Comparison of ENCODE assay signal across 22 mouse cellular contexts in the genomic region with DNA sequence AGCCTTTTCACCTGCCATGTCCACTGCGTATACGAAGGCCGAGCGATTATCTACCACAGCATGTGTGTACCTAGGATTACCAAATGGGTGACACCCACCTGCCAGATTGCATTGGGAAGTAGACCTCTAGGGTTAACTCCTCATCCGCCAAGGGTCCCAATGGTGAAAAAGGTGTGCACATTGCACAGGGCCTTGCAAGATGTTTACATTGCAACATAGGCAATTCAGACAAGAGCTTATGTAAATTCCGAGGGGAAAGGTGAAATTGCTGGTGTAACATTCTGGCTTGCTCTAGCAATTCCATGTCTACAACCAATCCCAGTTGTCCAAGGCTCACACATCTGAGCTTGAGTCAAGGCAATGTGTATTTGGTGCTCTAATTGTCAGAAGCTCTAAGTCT.
DNase-seq lines count a peak whose midpoint lies in the region; ATAC-seq lines count a peak whose summit lies in the region.
"Had no signal": no experiment of that assay in that cellular context is flagged by ENCODE, and none has a peak within 500 bp of the region (broad histone marks: within the 10 kb centered on the region; RNA-seq: fewer than 3 reads in every experiment).

No protein-coding gene starts in this region.

- no peaks in the 10 kb centered on the region for H3K27me3 ChIP-seq in lung, embryonic 16.5 days (ENCODE audit: control insufficient read depth, insufficient read depth, low read depth, low read length)
- H3K27me3 ChIP-seq: embryonic facial prominence, embryonic 12.5 days; forebrain, embryonic 13.5 days; forebrain, embryonic 15.5 days; Patski had no signal

- no peak overlapping the region for H3K4me2 ChIP-seq in lung, embryonic 16.5 days (ENCODE audit: low read depth, low read length)
- H3K4me2 ChIP-seq: embryonic facial prominence, embryonic 12.5 days; forebrain, embryonic 13.5 days; forebrain, embryonic 15.5 days had no signal

- H3K4me1 ChIP-seq in lung, embryonic 16.5 days (replicated peaks; ENCODE audit: control insufficient read depth, insufficient read depth, low read length): no peaks in the 10 kb centered on the region
- H3K4me1 ChIP-seq: embryonic facial prominence, embryonic 10.5 days; embryonic facial prominence, embryonic 12.5 days; forebrain, embryonic 13.5 days; forebrain, embryonic 15.5 days had no signal

- DNase-seq in lung, postnatal 10 days: no peak
- peak; percentile 2 for DNase-seq in lung, postnatal 25 days (ENCODE audit: low spot score)
- DNase-seq in lung, postnatal 14 days: no peak
- no peak for DNase-seq in kidney, adult 8-10 months
- DNase-seq: adrenal gland, adult 8-10 months; adrenal gland, postnatal 14 days; adrenal gland, postnatal 36 days; B cell, adult 2 months; cerebellum, adult 11-12 months; cerebellum, adult 2 months; cerebellum, adult 9-10 months; cerebellum, postnatal 10 days; cerebellum, postnatal 25 days had no signal

- H3K9ac ChIP-seq in lung, embryonic 16.5 days (ENCODE audit: low read length): no peak overlapping the region
- H3K9ac ChIP-seq: embryonic facial prominence, embryonic 12.5 days; forebrain, embryonic 13.5 days; forebrain, embryonic 15.5 days had no signal

- no peaks in the 10 kb centered on the region for H3K9me3 ChIP-seq in lung, embryonic 16.5 days (ENCODE audit: control insufficient read depth, low read length)
- H3K9me3 ChIP-seq: embryonic facial prominence, embryonic 10.5 days; embryonic facial prominence, embryonic 12.5 days; forebrain, embryonic 13.5 days; forebrain, embryonic 15.5 days had no signal

- WGBS in lung, embryonic 16.5 days: 80% methylated on average over 6 of the region's 6 CpGs

- no peak overlapping the region for H3K27ac ChIP-seq in lung, embryonic 16.5 days (ENCODE audit: low read length)
- H3K27ac ChIP-seq: embryonic facial prominence, embryonic 10.5 days; embryonic facial prominence, embryonic 12.5 days; forebrain, embryonic 13.5 days; forebrain, embryonic 15.5 days had no signal

- H3K4me3 ChIP-seq in lung, embryonic 16.5 days (ENCODE audit: low read length): no peak overlapping the region
- H3K4me3 ChIP-seq: embryonic facial prominence, embryonic 10.5 days; embryonic facial prominence, embryonic 12.5 days; forebrain, embryonic 13.5 days; forebrain, embryonic 15.5 days had no signal

- ATAC-seq in lung, embryonic 16.5 days (ENCODE audit: low read depth): peak; percentile 23; the same call in 1 of the 2 replicates
- ATAC-seq: activated CD4-positive, CD25-positive, alpha-beta regulatory T cell, adult 4 months; CD4-positive, CD25-positive, alpha-beta regulatory T cell, adult 4 months; forebrain, embryonic 13.5 days; forebrain, embryonic 15.5 days; Patski had no signal

- H3K36me3 ChIP-seq in lung, embryonic 16.5 days (ENCODE audit: control insufficient read depth, insufficient read depth, low read length): no peaks in the 10 kb centered on the region
- H3K36me3 ChIP-seq: embryonic facial prominence, embryonic 10.5 days; embryonic facial prominence, embryonic 12.5 days; forebrain, embryonic 15.5 days; G1E had no signal
